Comparison of ENCODE assay signal across 8 mouse cellular contexts in genomic region chrX:140598194-140598849, GRCm38 (mm10). TPM values are rescaled to one million over a fixed set of nuclear protein-coding genes. Genes with fewer than 3 reads are reported as not detected.
A peak's percentile ranks its signal among the peaks of the same experiment; 100 is the strongest.
DNase-seq lines count a peak whose midpoint lies in the region; ATAC-seq and TF ChIP-seq lines count a peak whose summit lies in the region.

No protein-coding gene starts in this region.

- peak overlapping the region; percentile 77 for H3K4me2 ChIP-seq in limb, embryonic 15.5 days
- H3K4me2 ChIP-seq in midbrain, postnatal 0 days (ENCODE audit: low read depth, low read length, poor library complexity, severe bottlenecking), result peak overlapping the region; percentile 68

- H3K27ac ChIP-seq in hindbrain, embryonic 10.5 days, result 0 out of 2 replicates have a peak overlapping the region, but pooled peaks have one; percentile 35
- no peak overlapping the region for H3K27ac ChIP-seq in limb, embryonic 15.5 days
- no peak overlapping the region for H3K27ac ChIP-seq in midbrain, postnatal 0 days (ENCODE audit: low read depth, low read length)

- peak overlapping the region; percentile 58 for H3K4me3 ChIP-seq in hindbrain, embryonic 10.5 days
- H3K4me3 ChIP-seq in limb, embryonic 15.5 days, result peak overlapping the region; percentile 51
- H3K4me3 ChIP-seq in midbrain, postnatal 0 days (ENCODE audit: low read depth, low read length), result peak overlapping the region; percentile 50

- peak; percentile 10 for DNase-seq in gastrocnemius, postnatal 14 days
- no peak for DNase-seq in gastrocnemius, postnatal 4 days (ENCODE audit: low spot score in 2 of 2)
- DNase-seq in adrenal gland, postnatal 36 days, result peak; percentile 17 to 21
- peak; percentile 4 for DNase-seq in hindbrain, embryonic 10.5 days (ENCODE audit: low spot score)
- DNase-seq in midbrain, postnatal 0 days (ENCODE audit: low spot score), result no peak
- DNase-seq in yolk sac, embryonic 10.5 days (ENCODE audit: low spot score), result peak; percentile 3
- DNase-seq in T-cell, adult 2 months (ENCODE audit: low spot score), result no peak

- ATAC-seq in limb, embryonic 15.5 days (ENCODE audit: insufficient number of reproducible peaks, low FRiP score, low TSS enrichment, low read depth), result no peak
- no peak for ATAC-seq in midbrain, postnatal 0 days (ENCODE audit: low FRiP score)

- no peak overlapping the region for H3K9ac ChIP-seq in limb, embryonic 15.5 days
- no peak overlapping the region; the same call in 1 of the 2 replicates for H3K9ac ChIP-seq in midbrain, postnatal 0 days (replicated peaks; ENCODE audit: low read length, poor library complexity, severe bottlenecking)

- H3K36me3 ChIP-seq in hindbrain, embryonic 10.5 days, result no peaks in the 10 kb centered on the region
- no peaks in the 10 kb centered on the region for H3K36me3 ChIP-seq in limb, embryonic 15.5 days
- no peaks in the 10 kb centered on the region for H3K36me3 ChIP-seq in midbrain, postnatal 0 days (ENCODE audit: insufficient read depth, low read length)

- H3K27me3 ChIP-seq in hindbrain, embryonic 10.5 days (ENCODE audit: insufficient read depth, poor library complexity, severe bottlenecking), result peaks cover 83% of the 10 kb centered on the region
- H3K27me3 ChIP-seq in limb, embryonic 15.5 days, result peaks cover 65% of the 10 kb centered on the region
- H3K27me3 ChIP-seq in midbrain, postnatal 0 days (ENCODE audit: insufficient read depth, low read length), result peaks cover 12% of the 10 kb centered on the region

- peaks cover 7% of the 10 kb centered on the region; the same call in 1 of the 2 replicates for H3K9me3 ChIP-seq in hindbrain, embryonic 10.5 days
- no peaks in the 10 kb centered on the region for H3K9me3 ChIP-seq in limb, embryonic 15.5 days
- no peaks in the 10 kb centered on the region for H3K9me3 ChIP-seq in midbrain, postnatal 0 days (ENCODE audit: low read length)

- no peak for TF ChIP-seq CTCF in midbrain, postnatal 0 days (IDR thresholded peaks at IDR 0.05)

- intact Hi-C loops in gastrocnemius, postnatal 14 days (cut with DNase I; ENCODE audit: low total_unique reads), result loop anchor here (5.0 kb wide), 1 partner anchor 51 kb away; no protein-coding TSS in a partner anchor

- WGBS in hindbrain, embryonic 10.5 days, result 22% methylated on average over 47 of the region's 48 CpGs
- WGBS in limb, embryonic 15.5 days, result 30% methylated on average over 40 of the region's 48 CpGs
- 29% methylated on average over 37 of the region's 48 CpGs for WGBS in midbrain, postnatal 0 days

- peaks cover 14% of the 10 kb centered on the region for H3K4me1 ChIP-seq in hindbrain, embryonic 10.5 days (replicated peaks)
- H3K4me1 ChIP-seq in limb, embryonic 15.5 days, result peaks cover 6% of the 10 kb centered on the region
- no peaks in the 10 kb centered on the region for H3K4me1 ChIP-seq in midbrain, postnatal 0 days (ENCODE audit: insufficient read depth, low read length)

RNA-seq across cellular contexts. Expression of gene Tsc22d3, which starts 2.1 kb away (rescaled TPM):
- 100 to 1,000 TPM; 119 to 244 TPM for total RNA-seq in gastrocnemius, postnatal 14 days (2021)
- total RNA-seq in gastrocnemius, postnatal 4 days (2021), result 100 to 1,000 TPM in 1 of 2 experiments, 10 to 100 TPM in 1; 97.2 to 105 TPM
- 100 to 1,000 TPM; 118 to 142 TPM for total RNA-seq in adrenal gland, postnatal 36 days (2021)
- polyA plus RNA-seq in hindbrain, embryonic 10.5 days (2016; fragmentation: Nextera tagmentation; extraction: Ambion mirVana), result 122 and 124 TPM in 2 replicates
- polyA plus RNA-seq in limb, embryonic 15.5 days (2015; fragmentation: Nextera tagmentation; extraction: Ambion mirVana), result 131 and 151 TPM in 2 replicates
- total RNA-seq in midbrain, postnatal 0 days (2014; rRNA removed), result 104 and 116 TPM in 2 replicates
- 105 and 115 TPM in 2 replicates for polyA plus RNA-seq in midbrain, postnatal 0 days (2015; fragmentation: Nextera tagmentation; extraction: Ambion mirVana)

Comparison
In these comparisons a context has a peak if more than half of its experiments do, and no peak if none do; other contexts are left out.
1. DNase-seq: peak in gastrocnemius, postnatal 14 days (single experiment), adrenal gland, postnatal 36 days (2 of 2), hindbrain, embryonic 10.5 days (single experiment) and yolk sac, embryonic 10.5 days (single experiment); none in gastrocnemius, postnatal 4 days (0 of 2), midbrain, postnatal 0 days (single experiment) and T-cell, adult 2 months (single experiment).
2. Peak in every context shown above with its lines, with median percentiles within 50 percentile points of each other: H3K4me3 ChIP-seq.